Mouse (Mus musculus) midbrain, embryonic 11.5 days (tissue): ENCODE data around the gene Olfr402. TPM values are rescaled to one million over a fixed set of nuclear protein-coding genes. Genes with fewer than 3 reads are reported as not detected.
"Not testable (repeated sequence)": the region's sequence is repeated elsewhere in the genome, so short reads cannot be mapped to it uniquely, and the experiment has no call there.

ENCODE experiments used
- ATAC-seq: fragments of 200-750 bp; cut with Nextera tagmentation; 2 replicates; pipeline ENCODE4 v1.8.0; 2017; ENCODE audit warnings: moderate TSS enrichment, moderate library complexity; ENCODE audit not compliant: low FRiP score
- DNase-seq: peaks from one replicate; pipeline ENCODE4 v3.0.0; 2015; ENCODE audit warnings: low spot score; ENCODE audit errors: missing footprints
- H3K27ac ChIP-seq: fragments of 300-500 bp; sonication (generic); 2 replicates; pipeline ENCODE4 v1.5.1; 2014; ENCODE audit warnings: low read depth, low read length
- H3K27me3 ChIP-seq: fragments of 300-500 bp; sonication (generic); 2 replicates; pipeline ENCODE4 v1.6.1; 2014; ENCODE audit warnings: mild to moderate bottlenecking, low read length, moderate library complexity, mixed read lengths; ENCODE audit not compliant: control insufficient read depth, insufficient read depth
- H3K36me3 ChIP-seq: fragments of 300-500 bp; sonication (generic); 2 replicates; pipeline ENCODE4 v1.6.1; 2014; ENCODE audit warnings: mild to moderate bottlenecking, low read length, moderate library complexity, mixed read lengths; ENCODE audit not compliant: control insufficient read depth, insufficient read depth
- H3K4me1 ChIP-seq: fragments of 300-500 bp; sonication (generic); 2 replicates; pipeline ENCODE4 v1.6.1; 2014; ENCODE audit warnings: low read length; ENCODE audit not compliant: control insufficient read depth, insufficient read depth
- H3K4me2 ChIP-seq: fragments of 300-500 bp; sonication (generic); 2 replicates; pipeline ENCODE4 v1.6.1; 2014; ENCODE audit warnings: mild to moderate bottlenecking, moderate library complexity
- H3K4me3 ChIP-seq: fragments of 300-500 bp; sonication (generic); 2 replicates; pipeline ENCODE4 v1.5.1; 2014; ENCODE audit warnings: low read depth, low read length
- H3K9ac ChIP-seq: fragments of 300-500 bp; sonication (generic); 2 replicates; pipeline ENCODE4 v1.6.1; 2014; ENCODE audit warnings: low read length
- H3K9me3 ChIP-seq: fragments of 300-500 bp; sonication (generic); 2 replicates; pipeline ENCODE4 v1.6.1; 2016; ENCODE audit warnings: low read length; ENCODE audit not compliant: control insufficient read depth
- WGBS: fragments of 180-500 bp; shearing (Covaris S2); extraction: QIAGEN DNeasy Blood & Tissue Kit; methylation state at CpG from one replicate; pipeline ENCODE4 v1.1.7; 2014; 5-methylcytosine and 5-hydroxymethylcytosine counted together
- polyA plus RNA-seq: library from polyadenylated mRNA; unstranded; fragments of >200 nt; fragmentation: Nextera tagmentation; extraction: Ambion mirVana; gene quantifications from 2 replicates; pipeline ENCODE4 v1.2.1, GENCODE M21; 2014

Gene Olfr402
- polyA plus RNA-seq: not detected in 2 replicates

DNA sequence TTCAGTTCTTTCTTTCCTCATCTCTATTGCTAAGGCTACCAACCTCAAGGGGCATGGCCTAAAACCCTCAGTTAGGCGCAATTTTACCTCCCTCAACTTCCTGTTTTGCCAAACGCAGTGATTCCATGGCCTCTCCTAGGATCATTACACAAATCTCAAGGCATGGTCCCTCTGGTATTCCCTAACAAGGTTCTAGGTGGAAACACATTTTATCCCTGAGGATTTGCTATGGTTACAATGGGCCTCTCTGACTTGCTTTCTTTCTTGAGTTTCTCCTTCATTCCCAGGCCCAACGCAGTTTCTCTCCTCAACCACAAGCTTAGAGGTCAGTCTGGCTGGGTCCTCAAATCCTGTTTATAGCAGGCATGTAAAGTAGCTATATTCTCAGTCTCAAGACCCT is at the start of gene Olfr402:
Gene Olfr402 (plus strand): TSS at position 301 of the 400 bp plus-strand sequence.
- Histone ChIP-seq H3K27me3 (no peaks in the 10 kb centered on the region), H3K9me3 (peaks cover 16% of the 10 kb centered on the region; the same call in 1 of the 2 replicates), H3K36me3 (no peaks in the 10 kb centered on the region), H3K4me3 (no peak within 1 kb of the TSS), H3K4me2 (no peak within 1 kb of the TSS), H3K9ac (no peak within 1 kb of the TSS), H3K27ac (no peak within 1 kb of the TSS), H3K4me1 (no peaks in the 10 kb centered on the region)
- no peak for ATAC-seq
- no peak for DNase-seq
- WGBS: 55% methylated on average over 3 of the region's 3 CpGs

DNA sequence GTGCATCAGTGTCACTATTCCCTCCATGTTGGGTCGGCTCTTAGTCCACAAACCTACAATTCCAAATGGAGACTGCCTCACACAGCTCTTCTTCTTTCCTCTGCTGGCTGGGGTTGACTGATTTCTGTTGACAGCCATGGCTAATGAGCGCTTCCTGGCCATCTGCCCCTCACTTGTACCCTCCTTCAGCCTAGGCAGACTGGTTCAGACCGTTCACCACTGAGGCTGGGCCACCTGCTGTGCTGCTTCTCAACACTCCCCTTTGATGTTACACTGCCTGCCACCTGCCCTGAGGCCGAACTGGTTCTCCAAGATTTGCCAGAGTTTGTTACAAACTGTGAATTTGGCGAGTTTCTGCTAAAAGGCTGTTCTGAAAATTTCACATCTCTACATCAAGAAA is 48.3 kb upstream of the Olfr402 start:
- Histone ChIP-seq H3K4me1 (no peaks in the 10 kb centered on the region), H3K27ac (no peak overlapping the region), H3K4me2 (no peak overlapping the region), H3K9me3 (peaks cover 10% of the 10 kb centered on the region; the same call in 1 of the 2 replicates), H3K9ac (no peak overlapping the region), H3K36me3 (no peaks in the 10 kb centered on the region), H3K4me3 (no peak overlapping the region), H3K27me3 (no peaks in the 10 kb centered on the region)
- WGBS: 38% methylated on average over 5 of the region's 5 CpGs
- DNase-seq (no peak), ATAC-seq (no peak)

DNA sequence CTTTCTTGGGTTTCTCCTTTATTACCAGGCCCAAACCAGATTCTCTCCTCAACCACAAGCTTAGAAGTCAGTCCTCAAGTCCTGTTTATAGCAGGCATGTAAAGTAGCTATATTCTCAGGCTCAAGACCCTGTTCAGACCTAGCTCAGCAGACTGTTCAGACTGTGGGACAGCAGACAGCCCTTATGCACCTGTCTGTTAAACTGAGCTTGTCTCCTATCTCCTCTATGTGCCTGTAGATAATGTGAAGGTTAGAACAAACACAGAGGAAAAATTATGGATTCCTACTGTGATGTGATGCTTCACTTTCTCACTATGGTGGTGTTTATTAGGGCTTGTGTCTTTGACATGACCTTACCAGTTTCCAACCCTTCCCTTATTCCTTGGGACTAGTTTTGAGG is 39.9 kb upstream of the Olfr402 start, which contains the start of gene Olfr401:
Gene Olfr401 (plus strand): TSS at position 301 of the 400 bp plus-strand sequence.
- no peak for DNase-seq
- Histone ChIP-seq H3K9ac (no peak within 1 kb of the TSS), H3K4me3 (no peak within 1 kb of the TSS), H3K27ac (no peak within 1 kb of the TSS), H3K4me1 (no peaks in the 10 kb centered on the region), H3K27me3 (no peaks in the 10 kb centered on the region), H3K4me2 (no peak within 1 kb of the TSS), H3K36me3 (no peaks in the 10 kb centered on the region), H3K9me3 (peaks cover 12% of the 10 kb centered on the region; the same call in 1 of the 2 replicates)
- ATAC-seq: no peak

DNA sequence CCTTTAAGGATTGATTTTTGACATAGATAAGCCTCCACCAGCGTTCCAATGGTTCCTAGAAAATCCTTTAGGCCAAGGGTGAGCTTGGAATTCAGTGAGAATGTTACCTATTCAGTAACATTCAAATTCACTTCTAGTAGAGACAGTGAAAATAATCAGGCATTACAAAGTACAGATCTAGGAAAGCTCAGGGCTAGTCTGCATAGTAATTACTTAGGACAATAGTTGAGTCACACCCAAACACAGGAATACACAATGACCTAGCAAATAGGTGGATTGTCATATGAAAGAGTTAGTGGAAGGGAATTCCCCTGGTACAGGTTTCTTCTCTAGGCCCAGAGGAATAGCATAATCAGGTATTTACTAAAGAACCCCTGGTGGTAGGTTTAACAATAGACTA is 13.3 kb upstream of the Olfr402 start:
- DNase-seq, H3K4me2 ChIP-seq, H3K27me3 ChIP-seq, H3K36me3 ChIP-seq, H3K27ac ChIP-seq, H3K4me3 ChIP-seq, H3K4me1 ChIP-seq, H3K9ac ChIP-seq, ATAC-seq: not testable (repeated sequence)
- 24% methylated on average over 1 of the region's 1 CpGs for WGBS
- peaks cover 20% of the 10 kb centered on the region for H3K9me3 ChIP-seq

DNA sequence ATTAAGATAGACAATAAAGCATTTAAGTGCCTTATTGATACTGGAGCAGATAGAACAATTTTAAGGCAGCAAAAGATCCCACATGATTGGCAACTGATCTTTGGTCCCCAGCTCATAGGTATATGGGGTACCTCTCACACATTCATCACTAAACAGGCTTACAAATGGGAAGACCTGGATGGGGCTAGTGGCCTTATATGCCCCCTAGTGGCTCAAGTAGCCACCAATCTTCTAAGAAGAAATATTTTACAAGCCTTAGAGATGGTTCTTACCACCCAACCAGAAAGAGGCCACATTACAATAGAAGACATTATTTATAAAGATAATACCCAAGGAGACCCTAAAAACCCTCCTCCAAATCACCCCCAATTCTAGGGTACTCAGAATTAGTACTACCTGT is 7.5 kb upstream of the Olfr402 start:
- H3K9ac ChIP-seq: no peak overlapping the region
- H3K27me3 ChIP-seq: no peaks in the 10 kb centered on the region
- no peak overlapping the region for H3K4me3 ChIP-seq
- H3K9me3 ChIP-seq: peaks cover 20% of the 10 kb centered on the region
- no peak overlapping the region for H3K4me2 ChIP-seq
- DNase-seq (no peak), ATAC-seq (no peak)
- H3K4me1 ChIP-seq: no peaks in the 10 kb centered on the region
- H3K36me3 ChIP-seq: no peaks in the 10 kb centered on the region
- no peak overlapping the region for H3K27ac ChIP-seq

DNA sequence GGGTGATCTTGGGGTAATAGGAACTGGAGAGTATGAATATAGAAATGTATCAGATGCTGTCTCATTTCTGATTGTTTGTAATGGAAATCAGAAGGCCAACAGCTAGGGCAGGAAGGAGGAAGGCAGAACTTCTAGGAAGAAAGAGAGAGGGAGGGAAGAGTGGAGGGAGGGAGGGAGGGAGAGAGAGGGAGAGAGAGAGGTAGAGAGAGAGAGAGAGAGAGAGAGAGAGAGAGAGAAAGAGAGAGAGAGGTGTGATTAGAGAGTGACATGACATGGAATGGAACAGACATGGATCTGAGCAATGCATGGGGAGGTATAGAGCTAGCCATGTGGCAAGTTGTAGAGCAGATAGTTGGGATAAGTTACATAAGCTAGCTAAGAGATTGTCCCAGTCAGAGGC is 15.4 kb downstream of the Olfr402 start:
- Histone ChIP-seq H3K36me3 (no peaks in the 10 kb centered on the region), H3K4me1 (no peaks in the 10 kb centered on the region), H3K27ac (no peak overlapping the region), H3K4me3 (no peak overlapping the region), H3K9me3 (peaks cover 5% of the 10 kb centered on the region; the same call in 1 of the 2 replicates), H3K9ac (no peak overlapping the region), H3K4me2 (no peak overlapping the region), H3K27me3 (no peaks in the 10 kb centered on the region)
- no peak for ATAC-seq
- no peak for DNase-seq

DNA sequence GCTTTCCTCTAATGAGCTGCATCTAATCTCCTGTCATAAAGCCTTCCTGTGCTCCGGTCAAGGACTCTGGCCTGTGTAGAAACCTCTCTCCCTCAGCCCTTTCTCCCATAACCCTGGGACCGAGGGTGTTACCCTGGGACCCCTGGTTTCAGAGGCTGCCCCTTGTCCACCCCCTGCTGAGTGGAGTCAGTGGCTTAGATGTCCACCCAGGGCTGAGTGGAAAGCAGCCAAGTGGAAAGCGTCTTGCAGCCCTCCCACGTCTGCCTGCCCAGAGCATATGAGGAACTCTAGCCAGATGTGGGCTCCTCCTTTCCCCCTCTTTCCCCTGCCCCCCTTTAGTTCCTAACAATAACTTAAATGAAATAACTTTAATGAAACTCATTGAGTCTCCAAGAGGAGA is 29.8 kb downstream of the Olfr402 start:
- Histone ChIP-seq H3K36me3 (no peaks in the 10 kb centered on the region), H3K4me2 (no peak overlapping the region), H3K9me3 (peaks cover 3% of the 10 kb centered on the region; the same call in 1 of the 2 replicates), H3K9ac (no peak overlapping the region), H3K4me3 (no peak overlapping the region), H3K27me3 (no peaks in the 10 kb centered on the region), H3K4me1 (no peaks in the 10 kb centered on the region), H3K27ac (no peak overlapping the region)
- ATAC-seq: no peak
- DNase-seq: no peak
- WGBS: 79% methylated on average over 4 of the region's 4 CpGs

DNA sequence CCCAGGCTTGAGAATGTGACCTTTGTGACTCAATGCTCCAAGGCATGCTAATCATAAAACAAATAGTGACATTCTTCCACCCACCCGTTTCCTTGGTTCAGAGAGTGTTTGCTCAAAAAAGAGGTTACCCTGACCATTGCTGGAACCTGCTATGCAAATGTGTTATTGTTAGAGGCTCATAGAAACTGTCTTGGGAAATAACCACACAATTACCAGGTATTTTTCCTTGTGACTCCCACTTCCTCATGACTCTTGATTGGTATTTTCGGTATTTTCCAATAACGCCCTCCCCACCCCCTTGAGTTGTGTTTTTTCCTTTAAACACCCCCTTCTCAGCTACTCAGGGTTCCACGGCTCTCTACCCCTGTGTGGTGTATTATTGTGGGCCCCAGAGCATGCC is 30.4 kb downstream of the Olfr402 start:
- 79% methylated on average over 4 of the region's 4 CpGs for WGBS
- Histone ChIP-seq H3K4me2 (no peak overlapping the region), H3K27ac (no peak overlapping the region), H3K27me3 (no peaks in the 10 kb centered on the region), H3K4me1 (no peaks in the 10 kb centered on the region), H3K36me3 (no peaks in the 10 kb centered on the region), H3K4me3 (no peak overlapping the region), H3K9ac (no peak overlapping the region), H3K9me3 (peaks cover 5% of the 10 kb centered on the region; the same call in 1 of the 2 replicates)
- DNase-seq: no peak
- ATAC-seq: no peak

DNA sequence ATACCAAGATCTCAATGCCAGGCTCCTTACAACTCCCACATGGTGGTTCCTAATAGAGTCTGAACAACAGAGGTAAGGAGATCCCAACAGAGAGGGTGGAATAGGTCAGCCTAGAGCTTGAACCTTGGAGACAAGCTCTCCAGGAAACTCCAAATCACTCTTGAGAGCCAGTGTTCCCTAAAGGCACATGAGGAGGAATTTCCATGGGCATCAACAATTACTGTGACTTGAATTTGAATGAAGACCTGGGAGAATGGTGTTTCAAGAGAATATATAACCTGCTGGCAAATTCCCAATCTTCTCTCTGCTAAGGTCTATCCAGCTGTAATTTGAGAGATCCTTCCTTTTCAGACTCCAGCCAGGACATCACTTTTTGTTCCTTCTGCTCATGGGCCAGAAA is 32.6 kb downstream of the Olfr402 start, which contains the start of gene Olfr403:
Gene Olfr403 (plus strand): TSS at position 301 of the 400 bp plus-strand sequence.
- Histone ChIP-seq H3K4me3 (no peak within 1 kb of the TSS), H3K36me3 (no peaks in the 10 kb centered on the region), H3K27me3 (no peaks in the 10 kb centered on the region), H3K27ac (no peak within 1 kb of the TSS), H3K4me1 (no peaks in the 10 kb centered on the region), H3K4me2 (no peak within 1 kb of the TSS), H3K9me3 (peaks cover 5% of the 10 kb centered on the region; the same call in 1 of the 2 replicates), H3K9ac (no peak within 1 kb of the TSS)
- DNase-seq (no peak), ATAC-seq (no peak)
